Mouse (Mus musculus) heart, postnatal 0 days (tissue): ENCODE results near the gene Relb. TPM values are rescaled to one million over a fixed set of nuclear protein-coding genes. Genes with fewer than 3 reads are reported as not detected.

Source experiments
- ATAC-seq: fragments of 200-750 bp; cut with Nextera tagmentation; 2 replicates; pipeline ENCODE4 v1.8.0; 2017; ENCODE audit warnings: low read depth, moderate number of reproducible peaks, moderate library complexity; ENCODE audit not compliant: insufficient read depth
- DNase-seq: peaks from one replicate; pipeline ENCODE4 v3.0.0-alpha.2; 2016; ENCODE audit warnings: low spot score
- H3K27ac ChIP-seq: fragments of 300-500 bp; sonication (generic); 2 replicates; pipeline ENCODE4 v1.5.1; 2014; ENCODE audit warnings: low read depth, mild to moderate bottlenecking
- H3K27me3 ChIP-seq: fragments of 300-500 bp; sonication (generic); 2 replicates; pipeline ENCODE4 v1.6.1; 2014; ENCODE audit warnings: low read length, mixed read lengths; ENCODE audit not compliant: control insufficient read depth, insufficient read depth
- H3K36me3 ChIP-seq: fragments of 300-500 bp; sonication (generic); replicated peaks from 2 replicates; pipeline ENCODE4 v1.6.1; 2014; ENCODE audit warnings: low read length, mixed read lengths; ENCODE audit not compliant: control insufficient read depth, insufficient read depth
- H3K4me1 ChIP-seq: fragments of 300-500 bp; sonication (generic); 2 replicates; pipeline ENCODE4 v1.6.1; 2014; ENCODE audit warnings: antibody characterized with exemption; ENCODE audit not compliant: control insufficient read depth, insufficient read depth
- H3K4me2 ChIP-seq: fragments of 300-500 bp; sonication (generic); 2 replicates; pipeline ENCODE4 v1.6.1; 2014; ENCODE audit warnings: low read depth, mild to moderate bottlenecking, low read length, moderate library complexity
- H3K4me3 ChIP-seq: fragments of 300-500 bp; sonication (generic); 2 replicates; pipeline ENCODE4 v1.5.1; 2014; ENCODE audit warnings: low read depth, low read length
- H3K9ac ChIP-seq: fragments of 300-500 bp; sonication (generic); replicated peaks from 2 replicates; pipeline ENCODE4 v1.6.1; 2014; ENCODE audit warnings: low read depth, low read length, mixed read lengths
- H3K9me3 ChIP-seq: fragments of 300-500 bp; sonication (generic); replicated peaks from 2 replicates; pipeline ENCODE4 v1.6.1; 2016; ENCODE audit warnings: low read length; ENCODE audit not compliant: control insufficient read depth
- CTCF ChIP-seq: IDR thresholded peaks from 2 replicates; pipeline ENCODE4 v1.5.1; 2016; ENCODE audit warnings: antibody characterized with exemption, control low read depth, low read depth
- EP300 ChIP-seq: IDR thresholded peaks from 2 replicates; pipeline ENCODE4 v1.6.1; 2016; ENCODE audit warnings: antibody characterized with exemption, low read depth
- WGBS: fragments of 180-500 bp; shearing (Covaris S2); extraction: QIAGEN DNeasy Blood & Tissue Kit; methylation state at CpG from one replicate; pipeline ENCODE4 v1.1.7; 2014; 5-methylcytosine and 5-hydroxymethylcytosine counted together
- polyA plus RNA-seq: library from polyadenylated mRNA; unstranded; fragments of >200 nt; fragmentation: Nextera tagmentation; extraction: Ambion mirVana; gene quantifications from 2 replicates; pipeline ENCODE4 v1.2.1, GENCODE M21; 2015
- total RNA-seq: library from RNA; depleted of rRNA; stranded (reverse); fragments of >200 nt; gene quantifications from 2 replicates; pipeline ENCODE4 v1.2.3, GENCODE M21; 2014; ENCODE audit warnings: low replicate concordance

Gene Relb
- total and polyA plus RNA-seq, 2 experiments from 2014 or later: 6.5 to 9.0 TPM

DNA sequence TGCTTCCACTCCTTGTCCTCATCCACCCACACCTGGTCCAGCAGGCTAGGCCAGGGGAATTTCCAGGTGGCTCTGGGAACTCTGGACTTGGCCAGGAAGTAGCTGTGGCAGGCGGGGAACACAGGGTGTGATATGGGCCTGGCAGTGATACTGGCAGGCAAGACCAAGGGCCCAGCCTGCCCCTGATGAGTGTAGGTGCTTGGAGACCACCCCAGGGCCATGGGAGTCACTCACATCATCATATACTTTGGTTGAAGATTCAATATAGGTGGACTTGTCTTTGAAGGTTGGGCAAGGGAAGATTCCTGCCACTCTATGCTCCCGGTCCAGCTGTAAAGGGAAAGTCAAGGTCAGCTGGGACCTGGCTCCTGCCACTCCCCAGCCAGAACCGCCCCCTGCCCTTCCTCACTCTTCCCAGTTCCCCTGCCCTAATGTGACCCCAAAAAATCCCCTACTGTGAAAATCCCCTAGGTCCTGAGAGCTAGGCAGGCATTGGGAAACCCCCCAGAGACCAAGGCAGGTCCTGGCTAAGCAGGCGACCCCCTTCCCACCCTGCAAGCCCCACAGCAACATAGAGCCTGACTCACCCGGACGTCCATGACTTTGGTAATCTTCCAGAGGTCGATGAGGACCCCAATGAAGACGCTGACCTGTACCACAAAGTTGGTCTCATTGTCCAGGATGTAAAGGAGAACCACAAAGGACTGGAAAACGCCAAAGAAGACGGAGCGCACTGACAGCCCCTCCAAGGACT lies 6.0 kb upstream of the Relb start:
- Histone ChIP-seq H3K9me3 (no peaks in the 10 kb centered on the region), H3K9ac (no peak overlapping the region), H3K4me3 (no peak overlapping the region), H3K36me3 (peaks cover 76% of the 10 kb centered on the region), H3K27ac (no peak overlapping the region), H3K4me2 (no peak overlapping the region), H3K27me3 (no peaks in the 10 kb centered on the region), H3K4me1 (peaks cover 10% of the 10 kb centered on the region; the same call in 1 of the 2 replicates)
- DNase-seq (no peak), ATAC-seq (no peak)
- WGBS: 77% methylated on average over 11 of the region's 11 CpGs
- TF ChIP-seq CTCF: no peak
- no peak for TF ChIP-seq EP300

DNA sequence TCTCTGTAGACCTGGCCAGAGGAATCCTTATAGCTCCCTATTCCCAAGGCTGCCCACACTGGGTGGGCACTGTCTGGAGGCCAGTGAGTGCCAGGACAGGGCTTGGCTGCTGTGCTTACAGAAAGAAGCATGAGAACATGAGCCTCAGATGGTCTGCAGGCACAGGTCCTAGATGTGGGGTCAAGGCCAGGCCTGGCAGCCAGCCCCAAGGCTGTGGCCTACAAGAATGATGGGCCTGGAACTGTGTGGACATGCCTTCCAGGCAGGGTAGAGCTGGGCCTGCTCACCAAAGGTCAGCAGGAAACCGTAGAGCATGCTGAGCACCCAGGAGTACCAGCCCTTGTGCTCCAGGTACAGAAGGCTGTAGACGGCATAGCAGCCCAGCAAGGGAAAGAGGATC lies 5.4 kb upstream of the Relb start:
- no peak for ATAC-seq
- DNase-seq: no peak
- no peak for TF ChIP-seq EP300
- TF ChIP-seq CTCF: no peak
- no peak overlapping the region for H3K9ac ChIP-seq
- H3K4me2 ChIP-seq: no peak overlapping the region
- H3K27me3 ChIP-seq: no peaks in the 10 kb centered on the region
- H3K27ac ChIP-seq: no peak overlapping the region
- peaks cover 69% of the 10 kb centered on the region for H3K36me3 ChIP-seq
- WGBS: 87% methylated on average over 2 of the region's 2 CpGs
- no peak overlapping the region for H3K4me3 ChIP-seq
- peaks cover 12% of the 10 kb centered on the region; the same call in 1 of the 2 replicates for H3K4me1 ChIP-seq
- H3K9me3 ChIP-seq: no peaks in the 10 kb centered on the region

DNA sequence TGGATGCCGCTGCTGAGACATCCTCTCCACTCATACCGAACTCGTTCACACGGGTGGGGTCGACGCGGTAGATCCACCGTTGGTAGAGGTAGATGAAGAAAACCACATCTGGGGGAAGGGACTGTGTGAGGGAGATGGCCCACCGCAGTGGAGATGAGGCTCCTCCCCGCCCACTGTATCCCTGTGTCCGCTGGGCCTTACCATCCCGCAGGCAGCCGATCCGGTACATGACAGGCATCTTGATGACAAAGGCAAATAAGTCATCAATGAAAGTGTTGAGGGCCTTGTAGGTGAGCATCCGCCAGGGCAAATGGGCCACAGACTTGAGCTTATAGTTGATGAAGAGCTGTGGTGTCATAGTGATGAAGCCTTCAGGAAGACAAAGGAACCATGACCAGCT lies 4.6 kb upstream of the Relb start:
- Histone ChIP-seq H3K36me3 (peaks cover 63% of the 10 kb centered on the region), H3K9me3 (no peaks in the 10 kb centered on the region), H3K4me3 (no peak overlapping the region)

DNA sequence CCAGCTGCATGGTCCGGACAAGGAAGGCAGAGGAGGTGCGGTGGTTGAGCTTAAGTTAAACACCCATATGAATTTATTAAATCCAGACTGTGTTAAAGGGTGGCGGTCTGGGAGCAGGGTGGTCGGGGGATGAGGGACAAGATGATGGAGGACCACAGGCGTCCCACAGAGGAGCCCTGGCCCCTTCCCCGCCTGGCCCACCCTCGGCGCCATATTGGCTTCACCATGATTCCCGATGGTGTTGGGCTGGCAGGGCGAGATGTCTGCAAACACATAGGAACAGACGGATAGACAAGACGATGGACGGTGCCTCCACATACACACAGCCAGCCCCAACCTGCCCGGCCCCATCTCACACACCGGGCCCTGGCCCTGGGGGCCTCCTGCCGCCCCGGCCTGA lies 4.0 kb upstream of the Relb start:
- Histone ChIP-seq H3K27me3 (no peaks in the 10 kb centered on the region), H3K4me2 (no peak overlapping the region), H3K36me3 (peaks cover 56% of the 10 kb centered on the region), H3K9me3 (no peaks in the 10 kb centered on the region), H3K9ac (no peak overlapping the region), H3K4me3 (no peak overlapping the region), H3K4me1 (peaks cover 14% of the 10 kb centered on the region; the same call in 1 of the 2 replicates), H3K27ac (no peak overlapping the region)
- TF ChIP-seq EP300 (no peak), CTCF (no peak)
- DNase-seq (no peak), ATAC-seq (no peak)
- WGBS: 82% methylated on average over 17 of the region's 17 CpGs

More for the DNA sequence above, 4.6 kb upstream of the Relb start:
- WGBS: 87% methylated on average over 15 of the region's 15 CpGs
- no peak overlapping the region for H3K9ac ChIP-seq
- TF ChIP-seq EP300: no peak
- no peak for TF ChIP-seq CTCF
- no peak for DNase-seq
- no peak for ATAC-seq
- H3K4me2 ChIP-seq: no peak overlapping the region
- no peaks in the 10 kb centered on the region for H3K27me3 ChIP-seq
- H3K4me1 ChIP-seq: peaks cover 14% of the 10 kb centered on the region; the same call in 1 of the 2 replicates
- no peak overlapping the region for H3K27ac ChIP-seq

DNA sequence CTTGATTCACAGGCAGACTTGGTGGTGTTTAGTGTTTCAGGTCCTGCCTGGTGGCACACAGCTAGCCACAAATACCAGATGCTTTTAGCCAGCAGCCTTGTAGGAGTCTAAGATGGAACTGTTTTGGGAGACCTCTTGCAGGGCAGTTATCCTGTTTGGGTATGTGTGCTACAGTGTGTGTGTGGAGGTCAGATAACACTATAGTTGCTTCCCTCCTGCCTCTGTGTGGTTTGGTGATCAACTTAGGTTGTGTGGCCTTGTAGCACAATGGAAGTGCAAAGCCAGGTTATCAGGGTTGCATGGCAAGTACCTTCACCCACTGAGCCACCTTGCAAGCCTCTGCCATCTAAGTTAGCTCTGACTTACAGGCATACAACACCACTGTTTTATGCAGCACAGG lies 3.5 kb upstream of the Relb start:
- Histone ChIP-seq H3K4me1 (peaks cover 14% of the 10 kb centered on the region; the same call in 1 of the 2 replicates), H3K36me3 (peaks cover 52% of the 10 kb centered on the region), H3K4me3 (no peak overlapping the region), H3K27ac (no peak overlapping the region), H3K9ac (no peak overlapping the region), H3K9me3 (no peaks in the 10 kb centered on the region), H3K4me2 (no peak overlapping the region), H3K27me3 (no peaks in the 10 kb centered on the region)
- ATAC-seq (no peak), DNase-seq (no peak)
- no peak for TF ChIP-seq CTCF
- no peak for TF ChIP-seq EP300

DNA sequence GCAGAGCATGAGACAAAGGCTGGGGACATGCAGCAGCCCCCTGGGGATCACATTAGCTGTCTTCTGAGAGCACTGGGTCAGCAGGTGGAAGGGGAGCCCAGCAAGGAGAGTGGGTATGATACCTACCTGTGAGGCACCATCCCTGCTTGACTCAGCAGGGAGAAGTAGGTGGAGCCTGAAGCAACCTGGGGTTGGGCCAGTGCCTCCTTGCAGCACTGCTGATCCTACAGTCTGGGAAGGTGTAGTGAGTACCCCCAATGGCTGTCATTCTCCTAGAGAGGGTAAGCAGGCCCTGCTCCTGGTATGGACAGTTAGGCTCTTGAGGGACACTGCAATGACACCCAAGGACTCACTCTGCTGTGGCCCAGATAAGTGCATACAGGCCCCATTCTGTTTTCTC lies 3.0 kb upstream of the Relb start:
- peaks cover 47% of the 10 kb centered on the region for H3K36me3 ChIP-seq
- DNase-seq (no peak), ATAC-seq (no peak)
- no peak overlapping the region for H3K9ac ChIP-seq
- no peak overlapping the region for H3K4me2 ChIP-seq
- H3K4me1 ChIP-seq: peaks cover 14% of the 10 kb centered on the region; the same call in 1 of the 2 replicates
- no peaks in the 10 kb centered on the region for H3K9me3 ChIP-seq
- TF ChIP-seq CTCF: no peak
- no peak for TF ChIP-seq EP300
- H3K27ac ChIP-seq: no peak overlapping the region
- no peak overlapping the region for H3K4me3 ChIP-seq
- no peaks in the 10 kb centered on the region for H3K27me3 ChIP-seq
